Mouse (Mus musculus): Measurements from ENCODE around the gene Nhsl2. TPM values are rescaled to one million over a fixed set of nuclear protein-coding genes. Genes with fewer than 3 reads are reported as not detected.

Nhsl2 gene
- polyA plus RNA-seq, 1 experiment: 0.41 TPM

DNA sequence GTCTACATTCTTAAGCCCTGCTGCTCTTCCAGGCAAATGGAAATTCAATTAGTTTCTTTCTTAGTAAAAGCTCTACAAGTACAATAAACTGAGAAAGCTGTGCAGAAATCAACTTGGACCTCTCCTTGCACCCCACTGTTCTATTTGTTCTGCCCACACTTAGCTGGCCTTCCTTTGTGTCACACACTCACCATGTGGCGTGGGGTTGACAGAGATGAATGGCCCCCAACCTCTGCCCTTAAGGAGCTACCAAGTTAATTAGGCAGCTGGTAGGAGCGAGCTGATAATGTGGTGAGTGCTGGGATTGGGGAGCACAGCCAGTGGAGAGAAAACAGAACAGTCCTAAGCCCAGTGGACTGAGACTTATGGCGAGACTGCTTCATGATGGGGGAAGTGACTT lies 127.7 kb downstream of the Nhsl2 start:
- no peak for DNase-seq (ENCODE audit: low read depth, low spot score)
- 60% methylated on average over 3 of the region's 3 CpGs for WGBS

DNA sequence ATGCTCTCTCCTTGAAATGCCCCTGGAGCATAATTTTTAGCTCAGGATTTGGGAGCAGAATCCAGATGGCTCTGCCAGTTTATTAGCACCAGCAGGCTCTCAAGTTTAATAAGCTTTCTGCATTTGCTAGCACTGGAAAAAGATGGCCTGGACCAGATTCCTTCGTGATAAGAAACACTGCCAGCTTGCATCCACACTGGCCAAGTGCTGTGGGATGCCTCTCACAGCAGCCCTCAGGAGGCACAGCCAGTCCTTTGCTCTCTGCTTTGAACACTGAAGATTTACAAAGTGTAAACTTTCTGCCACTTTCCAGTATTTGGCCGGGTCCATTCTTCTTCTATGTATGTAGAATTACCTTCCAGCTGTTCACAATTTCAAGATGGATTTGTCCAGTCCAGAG lies 129.7 kb downstream of the Nhsl2 start:
- no peak for DNase-seq (ENCODE audit: low read depth, low spot score)
- 40% methylated on average over 2 of the region's 2 CpGs for WGBS

DNA sequence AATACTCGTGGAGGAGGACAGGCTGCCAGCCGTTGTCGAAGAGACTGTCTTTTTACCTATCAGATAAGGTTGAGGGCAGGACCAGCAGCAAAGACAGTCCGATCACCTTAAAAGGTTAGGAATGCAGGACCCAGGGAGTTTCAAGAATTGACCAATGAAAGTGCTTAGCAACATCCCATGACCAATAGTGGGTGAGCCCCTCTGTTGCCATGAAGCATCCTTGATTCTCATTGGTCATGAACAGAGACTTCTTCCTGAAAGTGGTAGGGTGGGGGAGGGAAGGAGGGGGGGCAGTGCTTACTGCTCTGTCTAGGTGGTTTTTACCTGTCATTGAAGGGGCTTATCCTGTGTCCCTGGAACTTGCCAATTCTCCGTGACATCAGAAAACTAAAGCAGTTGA lies 130.1 kb downstream of the Nhsl2 start:
- DNase-seq (ENCODE audit: low read depth, low spot score): no peak
- WGBS: 46% methylated on average over 5 of the region's 5 CpGs

DNA sequence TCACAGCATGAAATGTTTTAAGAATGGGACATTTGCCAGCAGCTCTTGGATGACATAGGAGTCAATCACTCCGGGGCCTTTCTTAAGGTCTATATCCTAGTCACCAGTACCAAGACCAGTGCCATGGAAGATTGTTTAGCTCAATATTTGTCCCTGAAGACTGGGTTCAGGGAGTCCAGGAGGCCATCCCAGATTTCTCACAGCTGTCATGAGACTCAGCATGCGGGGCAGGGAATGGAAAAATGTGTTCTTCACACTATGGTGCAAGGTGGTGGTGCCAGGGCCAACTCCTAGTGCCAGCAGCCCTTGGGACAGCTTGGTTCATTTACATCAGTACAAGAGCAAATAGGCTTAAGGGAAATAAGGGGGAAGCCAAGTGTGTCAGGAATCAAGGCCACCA lies 131.4 kb downstream of the Nhsl2 start:
- DNase-seq (ENCODE audit: low read depth, low spot score): no peak
- WGBS: 82% methylated on average over 2 of the region's 2 CpGs

DNA sequence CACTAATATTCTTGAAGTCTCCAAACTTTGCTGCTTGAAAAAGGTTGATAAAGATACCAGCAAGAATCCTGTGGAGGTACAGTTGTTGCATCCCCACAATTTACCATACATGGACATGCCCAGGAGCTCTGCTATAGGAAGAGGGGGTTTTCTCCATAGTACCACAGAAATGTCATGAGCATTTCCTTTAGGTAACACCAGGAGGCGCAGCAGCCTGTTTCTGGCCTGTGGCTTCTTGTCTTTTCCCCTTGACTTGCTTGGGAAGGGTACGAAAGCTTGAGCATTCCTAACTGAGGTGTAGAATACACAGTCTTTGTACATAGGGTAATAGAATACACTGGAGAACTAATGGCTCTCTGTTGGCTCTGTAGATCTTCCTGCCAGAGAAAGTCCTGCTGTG lies 132.3 kb downstream of the Nhsl2 start:
- WGBS: 38% methylated on average over 2 of the region's 2 CpGs
- DNase-seq (ENCODE audit: low read depth, low spot score): no peak

DNA sequence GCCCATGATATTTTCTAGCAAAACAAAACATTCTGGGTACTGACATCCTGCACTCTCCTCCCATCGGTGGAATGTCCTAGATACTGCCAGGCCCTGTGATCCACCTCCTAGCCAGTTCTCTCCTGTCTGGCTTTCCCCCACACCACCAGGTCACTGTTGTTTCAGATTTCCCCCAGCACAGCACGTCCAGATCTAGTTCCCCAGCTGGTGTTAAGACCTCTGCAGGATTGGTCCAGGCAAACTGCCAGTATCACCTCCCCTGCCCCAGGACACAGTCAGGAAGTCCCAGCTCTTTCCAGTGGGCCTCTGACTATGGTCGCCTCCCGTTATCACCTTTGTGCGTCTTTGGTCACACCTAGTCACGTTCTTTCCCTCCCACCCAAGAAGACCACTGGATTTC lies 134.5 kb downstream of the Nhsl2 start:
- DNase-seq (ENCODE audit: low read depth, low spot score): no peak

DNA sequence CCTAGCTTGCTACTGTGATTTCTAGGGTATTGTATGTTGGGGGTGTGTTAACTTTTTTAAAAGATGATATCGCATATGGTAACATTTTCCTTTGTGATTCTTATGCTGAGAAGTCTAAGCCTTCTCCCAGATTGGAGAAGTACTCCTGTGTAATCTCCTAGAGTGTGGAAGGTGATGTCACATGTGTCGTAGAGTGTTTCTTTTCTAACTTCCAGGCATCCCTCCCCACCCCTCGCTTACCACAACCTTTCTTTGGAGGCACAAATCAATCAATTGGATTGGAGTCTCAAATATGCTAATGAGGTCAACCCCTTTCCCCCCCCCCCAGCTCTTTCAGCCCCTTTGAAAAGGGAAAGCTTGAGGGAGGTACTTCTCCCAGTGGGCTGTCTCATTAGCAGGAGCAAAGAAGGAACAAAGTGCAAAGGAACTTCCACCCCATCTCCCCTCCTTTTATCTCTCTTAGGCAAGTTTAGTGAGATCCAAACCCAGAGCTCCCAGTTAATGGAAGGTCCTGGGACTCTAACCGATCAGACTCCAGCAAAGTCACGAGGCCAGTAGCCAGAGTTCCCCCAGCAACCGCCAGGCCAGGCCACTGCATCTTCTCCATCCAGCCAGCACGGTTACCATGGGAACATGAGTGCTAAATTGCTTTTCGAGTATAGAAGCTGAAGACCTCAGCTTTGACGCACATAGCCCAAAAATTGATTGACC lies 137.6 kb downstream of the Nhsl2 start:
- 57% methylated on average over 9 of the region's 9 CpGs for WGBS
- DNase-seq (ENCODE audit: low read depth, low spot score): no peak

More for the DNA sequence above, 134.5 kb downstream of the Nhsl2 start:
- 50% methylated on average over 6 of the region's 6 CpGs for WGBS

DNA sequence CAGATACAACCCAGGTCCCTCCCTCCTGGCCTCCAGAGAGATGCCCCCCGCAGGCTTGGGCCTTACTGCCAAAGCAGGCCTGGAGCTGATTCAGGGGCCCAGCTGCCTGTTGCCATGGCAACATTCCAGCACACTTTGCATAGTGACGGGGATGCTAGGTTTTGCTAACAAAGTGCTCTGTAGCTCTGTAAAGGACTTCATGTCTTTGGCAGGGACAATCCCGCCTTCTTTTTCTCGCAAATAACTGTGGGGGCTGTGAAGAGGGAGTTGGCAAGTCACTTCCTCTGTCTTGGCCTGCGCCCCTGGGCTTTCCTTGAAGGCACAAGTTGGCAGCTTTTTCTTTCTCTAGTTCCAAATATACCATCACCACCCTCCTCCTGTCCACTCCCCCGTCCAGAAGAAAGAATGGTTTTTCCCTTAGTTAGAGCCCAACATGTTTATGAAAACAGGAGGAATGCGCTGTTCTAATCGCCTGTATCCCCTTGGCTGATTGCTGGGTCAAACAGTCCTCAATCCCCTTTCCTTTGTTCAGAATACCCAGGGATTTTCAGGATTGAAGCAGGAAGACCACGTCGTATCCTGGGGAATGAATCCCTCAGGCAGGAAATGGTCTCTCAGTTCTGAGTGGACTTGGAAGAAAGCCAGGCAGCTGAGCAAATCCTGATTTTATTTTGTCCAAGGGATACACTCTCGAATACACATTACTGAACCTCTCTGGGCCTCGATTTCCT lies 144.8 kb downstream of the Nhsl2 start:
- 43% methylated on average over 12 of the region's 12 CpGs for WGBS
- no peak for DNase-seq (ENCODE audit: low read depth, low spot score)

DNA sequence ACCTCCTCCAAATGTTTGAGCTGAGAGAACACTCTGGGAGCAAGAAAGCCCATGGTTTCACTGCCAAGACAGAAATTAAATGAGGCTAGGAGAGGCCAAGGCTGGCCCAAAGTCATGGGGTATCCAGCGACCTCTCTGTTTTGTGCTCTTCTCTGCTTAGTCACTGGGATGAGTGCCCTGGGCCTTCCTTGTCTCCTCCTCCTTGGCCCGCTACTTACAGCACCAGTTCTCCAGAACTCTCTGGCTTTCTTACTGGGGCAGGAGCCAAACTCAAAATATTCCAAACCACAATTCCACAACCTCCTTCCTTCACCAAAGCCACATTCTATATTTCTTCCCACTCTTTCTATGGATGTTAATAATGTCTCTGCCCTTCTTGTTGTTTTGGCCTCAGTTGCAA lies 147.5 kb downstream of the Nhsl2 start:
- 68% methylated on average over 2 of the region's 2 CpGs for WGBS
- DNase-seq (ENCODE audit: low read depth, low spot score): no peak

DNA sequence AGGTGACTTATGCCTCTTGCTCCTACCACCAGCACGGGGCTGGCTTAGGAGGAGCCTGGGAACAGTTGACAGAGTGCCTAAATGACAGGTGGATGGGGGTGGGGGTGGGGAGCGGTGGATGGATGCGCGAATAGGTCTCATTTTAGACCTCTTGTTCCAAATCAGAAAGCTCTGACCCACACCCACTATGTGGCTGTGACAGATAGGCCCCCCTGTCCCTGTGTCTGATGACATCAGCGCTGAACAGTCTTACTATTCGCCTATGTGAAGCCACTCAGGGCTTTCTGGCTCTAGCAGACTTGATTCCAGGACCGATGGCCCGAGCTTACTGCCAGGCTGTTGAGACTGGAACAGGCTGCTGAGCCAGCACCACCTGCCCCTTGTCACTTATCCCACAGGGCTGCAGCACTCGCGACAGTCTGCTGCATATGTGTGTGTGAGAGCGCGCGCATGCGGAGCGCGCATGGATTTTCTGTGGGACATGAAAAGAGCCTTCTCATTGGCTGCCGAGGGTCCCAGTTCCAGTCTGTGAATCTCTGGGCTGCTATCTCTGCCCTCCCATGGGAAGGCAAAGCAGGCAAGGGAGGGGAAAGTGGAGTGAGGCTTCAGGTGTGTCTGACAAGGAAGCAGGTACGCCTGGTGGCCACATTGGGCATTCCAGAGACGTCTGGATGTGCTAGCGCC lies 154.6 kb downstream of the Nhsl2 start:
- 25% methylated on average over 20 of the region's 20 CpGs for WGBS
- DNase-seq (ENCODE audit: low read depth, low spot score): no peak

DNA sequence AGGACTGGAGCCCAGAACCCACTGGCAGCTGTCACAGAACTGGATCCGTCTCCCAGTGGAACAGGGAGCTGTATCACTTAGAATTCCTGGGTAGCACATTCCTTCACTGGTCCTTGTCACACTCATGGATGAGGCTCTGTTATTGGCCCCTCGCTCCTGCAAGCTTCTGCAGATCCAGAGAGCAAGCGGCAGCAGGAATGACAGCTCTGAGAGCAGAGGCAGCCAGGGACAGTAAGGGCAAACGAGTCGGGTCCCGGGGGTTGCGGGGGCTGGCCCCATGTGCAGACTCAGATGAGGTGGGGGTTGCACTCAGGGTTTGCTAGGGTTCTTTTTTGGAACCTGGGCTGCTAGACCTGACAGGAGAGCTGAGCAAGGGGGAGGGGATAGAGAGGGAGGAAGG lies 155.2 kb downstream of the Nhsl2 start:
- no peak for DNase-seq (ENCODE audit: low read depth, low spot score)
- 18% methylated on average over 7 of the region's 7 CpGs for WGBS

DNA sequence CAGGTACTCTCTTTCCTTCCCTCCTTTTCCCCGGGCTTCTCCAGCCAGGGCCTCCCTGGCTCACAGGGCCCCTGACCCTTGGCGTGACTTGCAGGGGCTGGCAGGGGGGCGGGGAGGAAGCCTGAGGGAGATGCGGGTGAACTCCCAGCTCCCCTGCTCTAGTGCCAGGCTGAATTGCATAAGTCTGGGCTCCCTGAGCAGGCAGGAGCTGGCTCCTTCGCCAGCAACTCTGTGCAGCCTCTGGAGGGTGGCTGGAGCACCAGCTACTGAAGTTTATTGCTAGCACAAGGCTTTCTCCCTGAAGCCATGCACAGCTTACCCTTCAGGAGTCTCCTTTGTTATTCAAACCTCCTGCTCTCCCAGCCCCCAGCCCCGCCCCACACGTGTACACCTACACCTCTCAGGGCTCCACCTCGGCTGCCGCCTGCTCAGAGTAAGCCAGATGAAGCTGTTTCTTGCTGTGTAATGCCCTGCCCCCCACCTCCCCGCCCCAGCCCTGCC lies 156.0 kb downstream of the Nhsl2 start:
- DNase-seq (ENCODE audit: low read depth, low spot score): no peak
- WGBS: 25% methylated on average over 10 of the region's 10 CpGs

DNA sequence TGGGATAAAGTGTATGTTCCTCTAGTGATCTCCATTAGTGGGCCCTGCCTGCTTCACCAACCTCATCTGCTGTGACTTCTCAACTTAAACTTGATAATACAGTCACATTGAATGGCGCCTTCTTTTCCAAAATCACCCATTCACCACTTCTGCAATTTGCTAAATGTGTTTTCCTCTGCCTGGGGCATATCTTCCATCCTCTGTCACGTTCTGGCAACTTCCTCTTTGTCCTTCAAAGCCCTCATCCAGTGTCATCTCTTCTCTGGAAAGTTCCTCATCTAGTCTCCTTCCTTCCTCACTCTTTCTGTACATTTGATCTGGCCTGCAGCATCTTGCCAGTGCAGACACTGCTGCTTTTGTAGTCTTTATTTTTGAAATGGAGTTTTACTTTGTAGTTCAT lies 158.8 kb downstream of the Nhsl2 start:
- WGBS: 74% methylated on average over 2 of the region's 2 CpGs
- DNase-seq (ENCODE audit: low read depth, low spot score): no peak

DNA sequence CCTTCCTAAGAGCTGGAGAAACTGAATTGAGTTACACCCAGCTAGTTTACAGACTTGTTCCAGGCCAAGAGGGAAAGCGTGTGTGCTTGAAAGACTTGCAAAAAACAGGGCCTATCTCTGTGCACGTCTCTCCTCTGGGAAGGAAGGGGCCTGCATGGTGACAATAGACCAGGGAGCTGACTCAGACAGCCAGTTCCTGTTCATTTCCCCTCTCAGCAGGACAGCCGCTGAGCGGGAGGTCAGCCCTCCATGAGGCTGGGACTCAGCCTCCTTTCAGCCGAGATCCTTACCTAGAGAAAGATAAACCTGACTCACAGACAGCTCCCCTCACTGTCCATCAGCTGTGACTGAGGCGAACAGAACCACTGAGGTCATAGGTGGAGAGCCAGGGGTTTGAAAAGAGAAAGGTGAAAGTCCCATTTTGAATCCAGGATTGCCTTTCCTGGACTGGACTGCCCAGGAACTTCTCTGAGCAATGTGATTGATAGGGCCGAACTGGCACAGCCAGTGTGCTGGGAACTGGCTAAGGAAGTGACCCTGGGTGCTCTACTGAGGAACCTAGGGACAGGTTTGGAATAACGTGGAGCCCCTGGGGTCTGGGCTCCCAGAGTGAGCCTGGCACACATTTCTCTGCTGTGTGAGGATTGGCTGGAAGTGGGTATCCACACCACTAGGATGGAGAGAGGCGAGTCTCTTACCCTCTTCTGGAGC lies 168.2 kb downstream of the Nhsl2 start:
- WGBS: 60% methylated on average over 9 of the region's 9 CpGs
- no peak for DNase-seq (ENCODE audit: low read depth, low spot score)

DNA sequence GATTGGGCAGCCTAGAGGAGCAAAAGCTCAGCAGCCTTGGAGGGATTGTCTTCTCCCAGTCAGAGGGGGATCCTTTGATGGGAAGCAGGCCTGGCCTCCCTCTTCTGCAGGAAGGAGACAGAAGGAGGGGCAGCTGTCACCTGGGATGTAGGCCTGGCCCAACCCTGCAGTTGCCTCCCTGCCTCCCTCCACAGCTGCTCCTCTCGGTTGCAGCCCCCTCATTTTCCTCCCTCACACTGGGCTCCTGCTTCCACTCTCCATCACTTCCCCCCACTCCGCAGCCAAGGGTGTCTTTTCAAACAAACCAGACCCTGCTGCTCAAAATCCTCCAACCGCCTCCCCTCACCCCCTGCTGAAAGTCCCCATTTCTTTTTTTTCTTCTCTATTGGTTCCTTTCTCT lies 169.7 kb downstream of the Nhsl2 start:
- DNase-seq (ENCODE audit: low read depth, low spot score): no peak
- 63% methylated on average over 3 of the region's 3 CpGs for WGBS

DNA sequence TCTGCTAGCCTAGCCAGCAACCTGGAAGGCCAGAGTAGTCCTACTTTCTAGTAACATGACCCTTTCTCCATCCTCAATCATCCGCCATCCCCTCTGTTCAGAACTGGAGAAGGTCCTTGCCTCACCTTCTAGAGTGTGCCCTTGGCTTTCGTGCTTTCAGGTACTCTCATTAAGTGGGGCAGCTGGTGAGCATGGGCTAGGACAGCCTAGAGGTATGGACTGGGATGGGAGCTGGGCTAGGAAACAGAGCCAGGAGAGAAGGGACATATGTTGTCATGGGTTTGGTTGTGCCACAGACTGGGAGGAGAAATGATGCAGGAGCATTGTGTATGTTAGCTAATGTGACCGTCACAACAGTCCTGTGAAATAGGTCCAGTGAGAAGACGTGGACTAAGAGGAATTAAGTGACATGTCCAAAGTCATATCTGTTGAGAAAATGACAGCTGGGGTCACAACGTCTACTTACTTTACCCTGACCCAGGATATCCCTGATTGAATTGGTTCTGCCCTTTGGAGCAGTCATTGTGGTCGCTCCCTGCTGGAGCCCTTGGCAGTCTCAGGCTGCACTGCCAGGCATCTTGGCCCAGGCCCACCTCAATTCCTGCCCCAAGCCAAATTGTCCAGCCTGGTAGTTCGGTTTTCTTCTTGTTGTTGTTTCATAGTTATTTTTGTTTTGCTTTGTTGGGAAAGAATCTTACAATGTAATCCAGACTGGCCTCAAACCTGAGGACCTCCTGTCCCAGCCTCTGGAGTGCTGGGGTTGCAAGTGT lies 170.5 kb downstream of the Nhsl2 start:
- DNase-seq (ENCODE audit: low read depth, low spot score): no peak
- WGBS: 71% methylated on average over 7 of the region's 7 CpGs

DNA sequence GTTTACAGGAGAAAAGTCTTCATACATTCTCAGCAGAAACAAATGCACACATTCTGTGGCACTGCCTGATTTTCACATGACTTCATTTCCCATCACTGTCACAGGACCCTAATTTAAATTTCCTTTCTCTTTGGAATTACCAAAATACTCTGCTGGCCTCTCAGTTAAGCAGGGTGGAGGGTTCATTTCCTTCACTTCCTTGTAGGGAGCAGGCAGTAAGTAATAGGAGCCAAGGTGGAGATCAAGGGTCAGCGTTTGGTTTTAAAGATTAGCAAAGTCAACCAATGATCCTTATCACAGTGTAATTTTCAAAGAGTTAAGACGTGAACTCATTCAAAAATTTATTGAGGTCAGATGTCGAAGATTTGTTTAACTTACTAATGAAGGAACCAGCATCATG lies 175.8 kb downstream of the Nhsl2 start:
- DNase-seq (ENCODE audit: low read depth, low spot score): no peak
- WGBS: 32% methylated on average over 3 of the region's 3 CpGs

DNA sequence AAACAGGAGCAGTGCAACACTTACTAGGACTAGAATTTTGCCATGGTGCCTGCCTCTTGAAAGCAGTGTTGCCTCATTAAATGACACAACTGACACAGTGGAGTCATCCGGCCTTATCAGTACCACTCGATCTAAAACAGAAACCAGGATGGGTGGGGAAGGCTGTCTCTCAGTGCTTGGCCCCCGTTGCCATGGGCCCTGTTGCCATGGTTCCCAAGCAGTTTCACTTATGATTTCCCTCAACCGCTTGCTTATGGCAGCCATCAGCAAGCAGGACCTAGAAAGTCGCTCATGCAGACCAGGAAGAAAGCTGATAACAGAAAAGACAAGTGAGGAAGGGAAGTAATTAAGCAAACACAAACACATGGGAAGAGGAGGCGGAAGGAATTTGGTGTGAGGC lies 182.7 kb downstream of the Nhsl2 start:
- no peak for DNase-seq (ENCODE audit: low read depth, low spot score)
- WGBS: 42% methylated on average over 6 of the region's 6 CpGs

DNA sequence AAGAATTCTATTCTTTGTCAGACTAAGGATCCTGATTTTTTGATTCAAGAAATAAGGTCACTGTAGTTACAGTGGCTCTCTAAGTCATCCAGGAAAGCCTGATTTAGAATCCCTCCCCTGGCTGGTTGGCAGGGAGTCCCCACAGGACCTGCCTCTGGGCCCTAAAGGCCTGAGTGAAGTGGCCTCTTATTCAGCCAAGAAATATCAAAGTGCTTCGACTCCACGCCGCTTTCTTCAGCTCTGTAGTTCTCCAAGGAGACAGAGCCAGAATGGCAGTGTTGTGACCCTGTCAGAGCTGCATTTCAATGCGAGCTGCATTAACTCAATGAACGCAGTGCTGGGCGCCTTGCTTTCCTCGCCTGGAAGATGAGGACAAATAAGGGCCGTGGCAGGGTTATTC lies 183.2 kb downstream of the Nhsl2 start:
- DNase-seq (ENCODE audit: low read depth, low spot score): no peak
- 84% methylated on average over 8 of the region's 8 CpGs for WGBS

Data from large intestine, adult 2 months (tissue).